Mouse (Mus musculus) kidney, adult 8-10 months (tissue): Measurements from ENCODE around the gene Slc16a10.

Source experiments
- DNase-seq, 2 experiments: peaks; one replicate each; pipeline ENCODE4 v3.0.0; 2022

Gene Slc16a10

DNA sequence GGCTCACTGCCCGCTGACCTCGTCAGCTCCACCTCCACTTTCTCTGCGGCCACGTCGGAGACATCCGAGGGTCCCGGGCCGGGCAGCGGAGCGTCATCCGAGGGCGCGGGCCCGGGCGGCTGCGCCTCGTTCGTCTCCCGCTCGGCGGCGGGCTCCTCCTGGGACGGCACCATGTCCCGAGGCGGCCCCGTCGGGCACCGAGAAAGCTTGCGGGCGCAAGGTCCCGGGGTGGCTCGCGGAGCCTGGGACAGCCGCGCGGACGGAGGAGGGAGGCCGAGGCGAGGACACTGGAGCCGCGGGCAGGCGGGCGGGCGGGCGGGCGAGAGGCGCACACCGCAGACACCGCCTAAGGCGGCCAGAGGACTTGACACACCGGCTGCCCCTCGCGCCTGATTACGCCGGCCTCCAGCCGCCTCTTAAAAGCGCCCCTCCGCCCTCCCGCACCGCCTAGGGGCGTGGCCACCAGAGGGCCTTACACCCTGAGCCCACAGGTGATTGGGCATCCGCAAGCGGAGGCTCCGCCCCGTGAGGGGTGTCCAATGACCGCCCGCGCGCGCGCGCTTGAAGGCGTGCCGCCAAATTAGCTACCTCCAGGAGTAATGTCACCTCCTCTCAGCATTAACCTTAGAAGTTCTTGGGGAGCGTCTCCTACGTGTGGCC lies at the start of gene Slc16a10:
Gene Slc16a10 (minus strand): TSS at position 395 of the 660 bp plus-strand sequence.
- DNase-seq, result peak; percentile 97 to 98

DNA sequence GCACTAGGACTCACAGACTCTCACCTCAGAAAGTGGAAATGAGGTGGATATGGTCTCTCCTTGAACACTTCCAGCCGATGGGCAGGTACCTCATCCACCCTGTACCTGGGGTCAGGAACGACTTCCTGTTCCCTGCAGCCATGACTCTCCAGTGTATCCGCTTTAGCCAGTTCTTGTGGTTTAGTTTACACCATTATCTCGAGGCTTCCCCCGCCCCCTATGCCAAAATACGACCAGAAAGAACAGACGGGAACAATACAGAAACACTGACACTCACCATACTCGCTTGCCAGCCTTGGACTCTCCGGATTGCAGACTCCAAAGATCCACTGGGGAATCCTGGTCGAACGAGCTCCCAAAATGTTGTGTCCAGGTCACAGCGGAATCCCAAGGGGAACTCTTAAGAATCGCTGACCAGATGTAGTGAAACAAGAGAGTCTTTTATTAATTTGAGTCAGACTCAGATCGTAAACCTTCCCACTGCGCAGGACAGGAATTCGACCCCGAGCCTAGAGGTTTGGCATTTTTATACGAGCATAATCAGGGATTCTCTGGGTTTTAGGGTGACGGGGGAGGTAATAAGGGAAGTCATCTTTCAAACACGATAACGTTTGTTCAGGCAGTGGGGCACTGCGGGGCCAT lies 49.4 kb upstream of the Slc16a10 start:
- no peak for DNase-seq

DNA sequence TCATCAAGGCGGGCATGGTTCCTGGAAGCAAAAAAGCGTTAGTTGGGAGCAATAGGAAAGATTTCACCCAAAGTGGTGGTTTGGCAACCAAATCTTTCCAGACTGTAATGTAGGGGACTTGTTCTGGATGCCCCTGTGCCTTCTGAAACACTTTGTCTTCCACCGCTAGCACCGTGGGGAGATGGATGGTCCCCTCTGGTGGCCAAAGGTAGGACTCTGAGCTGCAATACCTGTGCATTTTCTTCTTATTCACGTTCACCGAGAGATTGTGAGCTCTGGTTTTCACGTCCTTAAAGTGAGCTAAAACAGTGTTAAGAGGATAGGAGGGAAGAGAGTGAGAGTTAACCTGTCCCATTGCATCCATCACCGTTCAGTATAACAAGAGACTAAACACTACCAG lies 48.8 kb upstream of the Slc16a10 start:
- DNase-seq, result no peak

DNA sequence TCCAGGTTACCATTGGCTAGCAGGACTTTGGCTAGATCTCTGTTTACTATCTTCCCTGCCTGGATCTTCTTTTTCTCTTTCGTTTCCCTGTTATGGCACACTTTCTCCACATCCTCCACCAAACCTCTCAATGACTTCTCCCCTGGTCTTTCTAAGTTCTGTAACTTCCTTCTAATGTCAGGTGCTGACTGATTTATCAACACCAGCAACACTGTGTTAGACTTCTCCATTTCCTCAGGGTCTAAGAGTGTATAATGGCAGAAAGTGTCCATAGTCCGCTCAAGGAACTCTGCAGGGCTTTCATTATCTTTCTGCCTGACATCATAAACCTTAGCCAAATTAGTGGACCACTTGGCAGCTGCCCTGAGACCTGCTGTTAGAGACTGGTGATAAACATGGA lies 47.6 kb upstream of the Slc16a10 start:
- DNase-seq, result no peak

DNA sequence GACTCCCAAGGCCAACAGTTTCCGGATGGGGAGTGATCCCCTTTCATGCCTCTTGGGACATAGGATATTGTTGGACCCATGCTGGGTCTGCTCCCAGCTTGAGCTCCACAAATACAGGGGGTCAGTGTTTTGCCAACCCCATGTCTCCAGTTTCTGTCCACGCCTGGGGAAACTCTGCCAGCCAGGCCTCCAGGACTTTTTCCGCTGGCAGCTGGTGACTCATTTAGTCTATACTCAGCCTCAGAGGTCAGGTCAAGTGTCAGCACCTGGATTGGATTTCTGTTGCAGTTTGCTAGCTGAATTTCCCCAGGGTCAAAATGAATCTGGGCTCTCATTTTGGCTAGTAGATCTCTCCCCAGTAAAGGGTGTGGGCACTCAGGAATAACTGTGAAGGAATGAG lies 46.8 kb upstream of the Slc16a10 start:
- no peak for DNase-seq

DNA sequence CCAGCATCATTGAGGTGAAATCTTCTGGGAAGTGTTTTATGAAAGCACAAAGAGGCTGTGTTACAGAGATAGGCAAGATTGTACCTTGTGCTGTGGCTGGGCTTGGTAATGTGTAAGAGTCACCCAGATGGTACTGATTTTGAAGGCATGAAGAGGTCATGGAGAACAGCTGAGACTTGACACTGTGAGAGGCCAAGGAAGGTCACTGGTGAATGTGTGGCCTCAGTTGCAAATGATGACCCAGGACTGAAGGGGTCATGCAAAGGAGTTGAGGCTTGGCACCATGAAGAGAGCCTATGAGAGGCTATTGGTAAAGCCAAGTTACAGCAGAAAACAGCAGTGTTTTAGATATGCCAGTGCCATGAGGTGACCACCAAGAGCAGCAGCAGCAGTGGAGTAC lies 43.9 kb upstream of the Slc16a10 start:
- no peak for DNase-seq

DNA sequence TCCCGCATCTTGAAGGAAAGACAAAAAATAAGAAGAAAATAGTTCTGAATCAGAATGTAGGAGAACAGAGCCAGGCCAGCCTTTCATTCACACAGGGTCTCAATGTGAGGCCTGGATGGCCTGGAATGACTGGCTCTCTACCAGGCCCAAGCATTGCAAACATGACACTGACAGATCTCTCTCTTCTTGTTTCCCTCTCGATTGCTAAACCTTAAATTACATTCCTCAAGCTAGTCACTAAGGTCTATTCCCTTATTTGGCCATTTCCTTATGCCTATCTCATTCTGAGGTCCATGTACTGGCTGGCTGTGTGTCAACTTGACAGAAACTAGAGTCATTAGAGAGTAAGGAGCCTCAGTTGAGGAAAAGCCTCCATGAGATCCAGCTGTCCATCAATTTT lies 38.0 kb upstream of the Slc16a10 start:
- DNase-seq, result no peak

DNA sequence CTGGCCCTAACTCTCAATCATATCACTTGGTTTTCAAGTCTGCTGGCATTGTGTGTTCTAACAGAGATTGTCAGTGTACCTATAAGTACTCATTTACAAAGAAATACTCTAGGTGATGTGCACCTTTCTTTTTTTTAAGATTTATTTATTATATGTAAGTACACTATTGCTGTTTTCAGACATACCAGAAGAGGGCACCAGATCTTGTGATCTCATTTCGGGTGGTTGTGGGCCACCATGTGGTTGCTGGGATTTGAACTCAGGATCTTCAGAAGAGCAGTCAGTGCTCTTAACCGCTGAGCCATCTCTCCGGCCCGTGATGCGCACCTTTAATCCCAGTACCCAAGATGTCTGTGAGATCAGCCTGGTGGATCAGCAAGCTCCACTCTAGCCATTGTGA lies 37.1 kb upstream of the Slc16a10 start:
- no peak for DNase-seq

DNA sequence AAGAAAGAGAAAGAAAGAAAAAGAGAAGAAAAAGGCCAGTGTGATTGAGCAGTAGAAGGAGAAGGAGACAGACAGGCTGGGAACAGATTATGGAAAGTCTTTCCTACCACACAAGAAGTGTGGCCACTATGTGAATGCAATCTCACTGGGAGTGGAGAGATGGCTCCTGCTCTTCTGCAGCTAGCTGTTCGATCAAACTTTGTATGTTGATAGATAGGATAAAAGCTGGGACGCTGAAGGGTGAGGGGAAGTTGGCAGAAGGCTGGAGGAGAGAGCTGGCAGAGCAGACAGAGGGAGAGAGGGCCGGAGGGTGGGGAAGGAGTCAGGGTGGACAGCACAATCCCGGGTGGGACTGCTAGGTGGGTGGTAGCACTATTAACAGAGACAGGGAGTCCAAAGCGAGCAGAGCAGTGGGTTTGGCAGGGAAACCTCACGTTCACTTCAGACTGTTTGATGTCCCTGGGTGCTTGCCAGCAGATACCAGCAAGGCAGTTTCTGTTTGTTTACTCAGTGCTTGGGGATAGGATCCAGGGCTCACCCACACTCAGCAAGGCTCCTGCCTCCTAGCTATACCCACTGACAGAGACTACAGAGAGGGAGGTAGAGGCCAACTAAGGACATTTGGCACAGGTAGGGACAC lies 35.4 kb upstream of the Slc16a10 start:
- peak in 1 of 2 experiments; percentile 22 for DNase-seq

DNA sequence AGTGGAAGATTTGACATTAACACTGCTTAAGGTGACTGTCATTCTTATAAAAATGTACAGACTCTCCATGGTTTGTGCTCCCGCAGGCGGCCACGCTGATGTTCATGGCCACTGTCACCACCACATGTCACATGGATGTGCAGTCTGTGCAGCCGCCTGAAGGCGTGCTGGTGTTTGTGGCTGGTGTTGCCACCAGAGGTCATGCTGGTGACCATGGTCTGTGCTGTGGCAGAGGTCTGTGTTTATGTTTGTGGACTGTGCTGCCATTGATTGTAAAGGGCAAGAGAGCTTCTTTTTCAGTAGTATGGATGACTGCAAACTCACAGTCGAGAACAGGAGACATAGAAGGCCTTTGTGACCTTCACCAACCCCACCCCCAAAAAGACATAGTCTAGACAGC lies 30.1 kb upstream of the Slc16a10 start:
- no peak for DNase-seq

DNA sequence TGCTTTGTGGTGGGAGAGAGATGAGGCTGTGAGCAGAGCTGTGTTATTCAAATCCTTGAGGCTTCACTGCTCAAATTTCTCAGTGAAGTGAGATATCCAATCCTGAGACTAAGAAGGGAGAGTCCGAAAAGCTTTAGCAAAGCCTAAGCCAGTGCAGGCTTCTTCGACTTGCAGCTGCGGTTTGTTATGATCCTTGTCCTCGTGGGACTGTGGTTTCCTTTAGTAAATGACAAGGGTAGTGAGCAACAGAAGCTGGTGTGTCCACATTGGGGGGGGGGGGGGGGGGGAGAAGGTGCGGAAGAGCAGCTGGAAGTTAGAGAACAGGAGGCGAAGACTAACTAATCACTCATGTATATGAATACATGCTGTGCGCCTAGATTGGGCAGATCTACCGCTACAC lies 29.2 kb upstream of the Slc16a10 start:
- no peak for DNase-seq

DNA sequence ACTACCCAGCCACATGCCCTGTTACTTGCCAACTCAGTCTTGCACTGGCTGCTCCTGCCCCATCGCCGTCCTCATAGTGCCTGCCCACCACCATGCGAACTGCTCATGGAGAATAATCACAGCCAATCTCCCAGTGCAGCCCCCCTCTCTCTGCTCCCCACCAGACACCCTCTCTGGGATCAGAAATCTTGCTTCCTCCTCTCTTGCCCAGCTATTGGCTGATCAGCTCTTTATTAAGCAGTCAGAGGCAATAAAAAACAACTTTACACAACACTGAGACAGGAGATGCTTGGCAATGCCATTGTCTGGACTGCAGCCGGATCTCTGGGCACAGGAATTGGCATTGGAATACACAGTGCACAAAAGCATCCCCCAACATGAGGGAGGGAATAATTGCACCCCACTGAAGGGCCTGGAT lies 28.1 kb upstream of the Slc16a10 start:
- DNase-seq, result no peak

DNA sequence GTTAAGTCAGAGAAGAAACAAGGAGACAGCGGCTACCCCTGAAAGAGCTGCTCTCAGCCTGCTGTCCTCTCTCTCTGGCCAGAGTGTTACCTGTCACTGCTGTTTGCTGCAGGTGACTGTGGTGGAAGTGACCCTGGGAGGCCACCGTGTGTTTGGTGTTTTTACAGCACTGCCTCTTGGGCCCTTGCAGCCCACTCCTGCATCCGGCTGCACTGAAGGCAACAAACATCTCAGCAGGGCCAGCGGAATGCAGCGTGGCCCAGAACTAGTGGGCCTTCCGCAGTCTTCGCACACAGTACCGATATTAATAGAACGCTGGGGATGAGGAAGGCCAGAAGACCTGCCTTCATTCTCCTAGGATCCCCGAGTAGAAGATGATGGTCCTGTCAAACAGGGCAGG lies 27.5 kb upstream of the Slc16a10 start:
- DNase-seq, result no peak

DNA sequence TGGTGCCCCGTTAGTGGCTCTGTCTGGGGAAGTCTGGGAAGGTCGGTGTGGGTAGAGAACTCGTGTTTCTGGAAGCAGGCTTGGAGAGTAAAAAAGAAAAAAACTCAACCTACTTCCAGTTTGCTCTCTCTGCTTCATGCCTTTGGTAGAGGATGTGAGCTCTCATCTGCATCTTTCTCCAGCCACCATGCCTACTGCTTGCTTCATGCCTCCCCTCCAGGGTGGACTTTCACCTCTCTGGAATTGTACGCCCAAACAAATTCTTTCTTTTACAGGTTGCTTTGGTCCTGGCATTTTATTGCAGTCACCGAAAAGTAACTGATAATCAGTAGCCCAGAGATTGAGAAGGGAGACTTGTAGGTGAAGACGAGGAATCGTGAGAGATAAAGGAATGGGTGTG lies 27.0 kb upstream of the Slc16a10 start:
- no peak for DNase-seq

DNA sequence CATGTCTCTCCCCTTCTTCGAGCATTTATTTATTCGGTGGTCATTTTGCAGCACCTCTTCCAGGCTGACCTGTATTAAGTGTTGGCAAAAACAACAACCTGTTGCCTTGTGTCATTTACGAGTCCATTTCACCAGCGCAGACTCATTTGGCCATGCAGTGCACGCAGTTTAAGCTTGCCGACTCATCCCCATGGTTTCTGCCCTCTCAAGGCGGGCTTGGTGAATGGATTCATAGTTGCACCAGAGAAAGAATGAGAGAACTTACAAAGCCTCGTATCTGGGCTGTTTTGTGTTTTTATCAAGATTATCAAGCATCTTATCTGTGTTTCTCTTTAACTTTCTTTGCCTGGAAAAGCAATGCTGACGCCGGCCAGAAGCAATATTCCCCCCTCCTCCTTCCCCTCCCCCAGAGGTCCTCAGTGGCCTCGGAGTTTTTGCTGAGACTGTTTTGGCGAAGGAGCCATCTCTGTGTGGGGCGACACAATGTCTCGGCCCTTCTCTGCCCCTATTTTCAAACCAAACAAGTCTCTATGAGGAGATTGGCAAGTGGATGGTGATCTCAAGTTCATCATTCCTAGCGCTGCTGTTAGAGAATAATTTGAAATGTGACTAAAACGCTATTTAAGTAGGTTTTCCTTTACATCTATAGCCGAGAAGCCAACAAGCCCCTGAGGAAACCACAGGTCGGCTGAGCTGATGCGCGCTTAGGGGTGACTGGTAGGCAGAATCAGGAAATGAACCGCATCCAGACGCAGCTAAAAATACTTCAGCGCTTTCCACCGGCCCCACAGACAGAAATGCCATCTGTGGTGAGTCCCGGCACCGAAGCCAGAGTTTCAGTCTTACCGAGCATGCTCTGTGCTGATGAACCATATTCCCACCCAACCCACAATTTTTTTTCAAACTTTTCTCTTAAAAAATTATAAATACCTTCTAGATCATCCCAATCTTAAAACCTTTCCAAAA lies 22.6 kb upstream of the Slc16a10 start:
- peak in 1 of 2 experiments; percentile 24 for DNase-seq

DNA sequence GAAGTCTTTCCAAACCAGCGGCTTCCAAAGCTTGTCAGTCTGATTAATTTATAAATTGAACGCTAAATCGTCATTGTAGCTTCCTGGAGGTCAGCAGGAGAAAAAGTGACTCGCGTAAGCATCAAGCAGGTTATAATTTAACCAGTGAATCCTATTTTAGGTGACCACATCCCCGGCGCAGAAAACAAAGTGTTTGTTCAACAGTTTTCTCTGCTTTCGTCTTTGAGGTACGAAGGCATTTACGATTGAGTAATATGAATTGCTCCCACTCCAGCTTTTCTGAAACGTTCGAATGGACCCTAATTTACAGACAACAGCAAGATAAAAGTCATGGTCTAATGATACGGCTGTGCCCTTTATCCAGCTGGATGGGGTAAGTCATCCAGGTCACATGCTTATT lies 21.9 kb upstream of the Slc16a10 start:
- peak; percentile 71 to 75 for DNase-seq

DNA sequence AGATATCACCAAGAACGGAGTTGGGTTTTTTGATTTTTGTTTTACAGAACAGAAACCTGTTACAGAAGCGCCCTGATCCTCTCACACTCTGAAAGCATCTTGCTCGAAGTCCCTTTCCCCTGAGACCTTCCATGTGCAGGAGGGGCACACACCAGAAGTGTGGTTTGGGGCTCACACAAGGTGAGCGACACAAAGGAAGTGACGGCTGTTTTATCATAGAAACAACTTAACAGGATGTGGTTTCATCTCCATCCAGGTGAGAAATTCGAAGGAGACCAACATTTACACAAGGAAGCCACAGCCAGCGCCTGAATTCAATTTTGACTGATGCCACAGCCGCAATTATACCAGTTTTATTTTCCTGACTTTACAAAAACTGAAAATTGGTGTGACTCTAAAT lies 21.3 kb upstream of the Slc16a10 start:
- DNase-seq, result no peak

DNA sequence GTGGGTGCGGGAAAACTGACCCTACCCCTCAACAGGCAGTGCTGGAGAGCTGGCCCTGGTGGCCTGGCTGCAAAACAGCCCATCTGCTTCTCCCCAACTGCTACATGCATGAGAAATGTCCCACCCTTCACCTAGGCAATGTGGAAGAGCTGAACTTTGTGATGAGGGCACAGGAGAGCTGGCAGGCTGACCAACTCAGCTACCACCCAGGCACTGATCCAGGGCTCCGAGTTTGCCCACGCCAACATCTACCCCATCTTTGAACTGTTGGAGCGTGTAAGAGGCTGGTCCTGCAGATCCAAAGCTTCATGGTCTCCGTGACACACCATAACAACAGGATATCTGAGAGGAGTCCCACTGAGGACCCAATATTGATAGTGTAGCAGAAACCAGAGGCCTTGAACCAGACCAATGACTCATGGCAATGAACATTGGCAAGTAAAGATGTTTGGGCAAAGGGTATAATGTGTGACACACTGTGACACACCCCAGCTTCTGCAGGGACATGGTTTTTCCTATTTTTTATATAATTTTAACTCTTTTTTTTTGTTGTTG lies 19.7 kb upstream of the Slc16a10 start:
- DNase-seq, result peak; percentile 83 to 89

DNA sequence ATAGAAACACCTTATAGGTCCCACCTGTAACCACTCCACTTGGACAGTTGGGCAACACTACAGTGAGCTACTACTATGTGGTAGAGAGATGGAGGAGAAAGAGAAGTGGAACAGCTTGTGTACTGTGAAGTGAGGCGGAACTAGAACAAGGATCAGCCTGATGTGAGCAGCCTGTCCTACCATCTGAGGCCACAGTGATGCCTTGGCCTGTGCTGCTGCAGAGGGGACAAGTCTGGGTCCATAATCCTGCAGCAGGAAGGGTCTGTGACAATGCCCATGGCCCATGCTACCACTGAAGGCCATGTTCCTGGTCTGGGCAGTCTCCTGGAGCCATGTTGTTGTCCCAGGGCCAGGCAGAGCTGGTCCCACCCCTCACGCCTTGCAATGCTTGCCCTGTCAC lies 19.2 kb upstream of the Slc16a10 start:
- peak in 1 of 2 experiments; percentile 41 for DNase-seq

DNA sequence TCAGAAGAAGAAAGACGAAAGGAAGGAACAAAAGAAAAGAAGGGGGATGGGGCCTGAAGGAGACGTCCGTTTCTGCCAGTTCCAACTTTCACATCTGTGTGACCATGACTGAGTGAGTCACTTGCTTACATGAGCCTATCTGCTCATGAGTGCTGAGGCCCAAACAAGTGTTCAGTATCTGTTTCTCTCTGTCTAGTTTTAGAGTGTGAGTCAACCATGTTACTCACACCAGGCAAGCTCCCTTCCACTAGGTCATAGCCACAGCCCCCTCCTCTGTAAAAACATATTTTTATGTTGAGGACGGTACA lies 10.4 kb upstream of the Slc16a10 start:
- DNase-seq, result no peak

DNA sequence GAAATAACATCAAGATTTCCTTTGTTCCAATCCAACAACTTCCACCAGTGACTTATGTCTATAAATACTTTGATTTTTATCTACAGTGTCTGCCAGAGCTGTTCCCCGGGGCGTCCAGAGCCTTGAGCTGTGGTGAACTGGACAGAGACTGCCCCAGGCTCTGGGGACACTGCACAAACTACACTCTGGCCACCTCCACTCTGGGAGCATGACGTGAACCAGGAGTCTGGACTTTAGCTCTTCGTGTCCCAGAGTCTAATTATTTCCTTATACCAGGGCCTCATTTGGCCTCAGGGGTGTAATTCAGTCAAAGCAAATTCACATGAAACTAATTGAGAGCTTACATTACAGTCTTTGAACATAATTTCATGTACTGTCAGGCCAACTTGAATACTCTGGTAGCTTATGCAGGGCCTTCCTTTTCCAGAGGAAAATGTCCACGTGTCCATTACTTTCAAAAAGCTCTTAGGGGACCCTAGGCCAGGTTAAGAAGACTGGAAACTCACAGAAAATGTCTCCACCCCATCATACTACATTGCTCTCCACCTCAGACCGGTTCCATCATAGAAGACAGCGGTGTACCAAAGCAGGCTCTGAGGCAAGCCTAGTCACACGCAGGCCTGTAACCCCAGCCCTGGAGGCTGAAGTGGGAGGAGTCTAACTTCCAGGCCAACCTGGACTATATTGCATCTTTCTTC lies 9.9 kb upstream of the Slc16a10 start:
- DNase-seq, result no peak

DNA sequence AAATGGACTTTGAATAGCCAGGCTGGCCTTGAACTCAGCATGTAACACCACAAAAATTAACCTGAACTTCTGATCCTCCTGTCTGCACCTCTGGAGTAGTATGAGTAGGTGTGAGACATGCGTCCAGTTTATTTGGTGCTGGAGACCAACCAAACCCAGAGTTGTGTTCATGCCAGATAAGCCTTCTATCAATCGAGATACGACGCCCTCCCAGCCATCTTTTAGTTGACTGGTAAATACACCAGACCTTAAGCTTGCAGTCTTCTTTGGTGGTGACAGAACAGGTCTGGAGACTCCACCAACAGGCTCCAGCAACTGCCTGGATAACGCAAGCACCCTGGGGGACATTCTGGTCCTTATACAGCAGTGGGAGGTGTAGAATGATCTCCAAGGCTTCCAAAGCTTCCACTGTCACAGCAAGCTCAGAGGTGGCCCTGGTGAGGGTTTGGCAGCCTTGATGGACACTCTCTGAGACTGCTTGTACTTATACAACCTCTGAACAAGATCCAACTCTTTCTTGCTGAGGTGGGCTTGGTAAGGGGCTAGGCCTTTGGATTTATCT lies 7.6 kb upstream of the Slc16a10 start:
- no peak for DNase-seq
